Mouse (Mus musculus): ENCODE results near the gene Maml2.

DNA sequence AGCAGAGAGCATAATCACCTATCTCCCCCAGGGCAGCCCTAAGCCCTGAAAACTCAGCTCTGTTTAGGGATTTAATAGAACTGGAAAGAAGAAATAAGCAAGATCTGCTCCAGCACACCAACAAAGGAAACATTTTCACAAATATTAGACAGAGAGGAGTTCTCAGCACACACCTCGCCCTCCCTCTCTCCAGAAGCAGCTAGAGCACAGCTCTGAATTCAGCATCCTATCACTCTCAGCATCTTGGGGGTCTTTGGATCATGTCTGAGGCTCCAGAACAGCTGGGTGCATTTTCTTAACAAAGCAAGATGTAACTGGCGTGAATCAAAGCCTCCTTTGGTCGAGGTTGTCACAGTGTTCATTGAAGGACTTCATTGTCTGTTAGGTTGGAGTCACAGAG, 12.5 kb downstream of the Maml2 start:
- no peak for TF ChIP-seq CHD2 (IDR thresholded peaks at IDR 0.05; ENCODE audit: low read depth, low read length)
- no peak for TF ChIP-seq HCFC1 (IDR thresholded peaks at IDR 0.05; ENCODE audit: borderline replicate concordance, insufficient read depth, low read length)
- no peak for TF ChIP-seq MAFK (IDR thresholded peaks at IDR 0.05; ENCODE audit: insufficient read depth, low read depth, low read length)
- no peak for TF ChIP-seq ZNF384 (IDR thresholded peaks at IDR 0.05; ENCODE audit: low read depth, low read length)
